Mouse (Mus musculus) splenic B cell, adult 2 months (primary cell): ENCODE measurements around the gene Ces2g.

Experiments
- DNase-seq: peaks from one replicate; pipeline ENCODE4 v3.0.0-alpha.2; 2011; ENCODE audit warnings: low read depth, low spot score
- H3K27me3 ChIP-seq: 2 replicates; pipeline ENCODE4 v1.6.1; 2012; ENCODE audit warnings: mild to moderate bottlenecking, low read length, moderate library complexity, mixed read lengths; ENCODE audit not compliant: control insufficient read depth, poor library complexity, insufficient read depth, severe bottlenecking
- H3K36me3 ChIP-seq: 2 replicates; pipeline ENCODE4 v1.6.1; 2012; ENCODE audit warnings: mild to moderate bottlenecking, low read length, moderate library complexity, mixed read lengths; ENCODE audit not compliant: control insufficient read depth, poor library complexity, insufficient read depth, severe bottlenecking

Ces2g gene

DNA sequence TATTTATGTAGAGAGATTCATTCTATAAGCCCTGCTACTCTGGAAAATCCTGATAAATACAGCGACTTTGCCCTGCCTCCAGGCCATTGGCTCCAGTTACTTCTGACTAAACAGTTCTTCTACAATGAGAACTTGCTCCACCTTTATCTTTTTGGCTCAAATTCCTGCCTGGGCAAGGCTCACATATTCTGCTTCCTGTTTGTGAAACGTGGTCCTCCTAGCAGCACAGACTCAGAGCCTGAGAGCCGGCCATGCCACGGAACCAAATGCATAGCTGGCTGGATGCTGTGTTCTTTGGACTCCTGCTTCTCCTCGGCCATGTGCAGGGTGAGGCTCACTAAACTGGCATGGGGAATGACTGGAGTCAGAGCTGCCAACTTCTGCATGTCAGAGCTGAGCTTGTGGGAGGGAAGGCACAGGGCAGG, at the start of gene Ces2g:
TSS of gene Ces2g (plus strand) at position 182 of the 425 bp plus-strand sequence.
- no peaks in the 10 kb centered on the region for H3K36me3 ChIP-seq
- H3K27me3 ChIP-seq, result no peaks in the 10 kb centered on the region
- no peak for DNase-seq

GRCm38 (mm10) chr8:104925972-104926596, 35.4 kb upstream of the Ces2g start, which contains the start of gene Ces2e:
TSS of gene Ces2e (plus strand) at chr8:104926260.
- no peak for DNase-seq
- H3K27me3 ChIP-seq, result no peaks in the 10 kb centered on the region

GRCm38 (mm10) chr8:104927301-104927700, 34.2 kb upstream of the Ces2g start:
- DNase-seq, result no peak
- Histone ChIP-seq H3K27me3 (no peaks in the 10 kb centered on the region), H3K36me3 (no peaks in the 10 kb centered on the region)

More at GRCm38 (mm10) chr8:104925972-104926596, 35.4 kb upstream of the Ces2g start, which contains the start of gene Ces2e:
- H3K36me3 ChIP-seq, result no peaks in the 10 kb centered on the region

- no peak for DNase-seq
- Histone ChIP-seq H3K27me3 (no peaks in the 10 kb centered on the region), H3K36me3 (no peaks in the 10 kb centered on the region)
These were observed 16.9 kb upstream of the Ces2g start for GRCm38 (mm10) chr8:104944665-104945064.

- no peaks in the 10 kb centered on the region for H3K27me3 ChIP-seq
- no peak for DNase-seq
- H3K36me3 ChIP-seq, result no peaks in the 10 kb centered on the region
These were observed 14.5 kb upstream of the Ces2g start, which contains the start of gene Ces2f for GRCm38 (mm10) chr8:104947056-104947455. TSS of gene Ces2f (plus strand) at chr8:104947356.

DNA sequence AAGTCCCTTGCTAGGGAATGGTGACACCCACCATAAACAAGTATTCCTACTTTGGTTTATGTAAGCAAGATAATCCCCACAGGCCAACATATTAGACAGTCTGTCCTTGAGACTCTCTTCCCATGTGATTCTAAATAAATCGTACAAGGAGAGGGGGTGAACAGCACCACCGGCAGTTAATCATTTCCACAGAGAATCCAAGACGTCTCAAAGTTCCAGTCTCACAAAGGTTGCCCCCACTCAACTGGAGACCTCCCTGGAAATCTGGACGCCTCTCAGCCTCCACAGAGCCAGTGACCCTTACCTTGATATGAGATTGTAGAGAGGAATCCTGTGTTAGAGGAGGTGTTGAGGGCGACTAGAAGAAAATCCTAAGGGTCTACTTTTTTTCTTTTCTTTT, 12.5 kb upstream of the Ces2g start:
- DNase-seq, result no peak
- Histone ChIP-seq H3K36me3 (no peaks in the 10 kb centered on the region), H3K27me3 (no peaks in the 10 kb centered on the region)

- no peak for DNase-seq
- Histone ChIP-seq H3K36me3 (no peaks in the 10 kb centered on the region), H3K27me3 (no peaks in the 10 kb centered on the region)
These were observed 847 bp downstream of the Ces2g start for GRCm38 (mm10) chr8:104962229-104962901.

GRCm38 (mm10) chr8:104963375-104963894, 1.9 kb downstream of the Ces2g start:
- DNase-seq, result no peak
- Histone ChIP-seq H3K36me3 (no peaks in the 10 kb centered on the region), H3K27me3 (no peaks in the 10 kb centered on the region)

DNA sequence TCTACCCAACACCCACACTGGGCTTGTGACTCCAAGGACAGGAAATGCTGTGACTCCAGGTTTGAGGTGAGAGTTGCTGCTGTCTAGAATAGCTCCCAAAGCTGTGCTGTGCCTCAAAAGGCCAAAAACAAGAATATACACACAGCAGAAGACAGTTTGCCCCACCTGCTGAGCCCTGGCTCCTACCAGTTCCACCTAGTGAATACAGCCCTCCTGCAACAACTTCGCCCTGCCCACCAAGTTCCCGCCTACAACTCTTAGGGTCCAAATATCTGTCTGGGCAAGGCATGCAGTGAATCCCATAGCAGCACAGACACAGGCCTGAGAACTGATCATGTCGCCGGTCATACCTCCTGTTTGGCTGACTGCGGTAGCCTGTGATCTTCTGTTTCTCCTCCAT, 22.6 kb downstream of the Ces2g start:
- no peaks in the 10 kb centered on the region for H3K27me3 ChIP-seq
- H3K36me3 ChIP-seq, result no peaks in the 10 kb centered on the region
- DNase-seq, result no peak

GRCm38 (mm10) chr8:104984942-104985341, 23.4 kb downstream of the Ces2g start:
- no peak for DNase-seq
- Histone ChIP-seq H3K36me3 (no peaks in the 10 kb centered on the region), H3K27me3 (no peaks in the 10 kb centered on the region)

DNA sequence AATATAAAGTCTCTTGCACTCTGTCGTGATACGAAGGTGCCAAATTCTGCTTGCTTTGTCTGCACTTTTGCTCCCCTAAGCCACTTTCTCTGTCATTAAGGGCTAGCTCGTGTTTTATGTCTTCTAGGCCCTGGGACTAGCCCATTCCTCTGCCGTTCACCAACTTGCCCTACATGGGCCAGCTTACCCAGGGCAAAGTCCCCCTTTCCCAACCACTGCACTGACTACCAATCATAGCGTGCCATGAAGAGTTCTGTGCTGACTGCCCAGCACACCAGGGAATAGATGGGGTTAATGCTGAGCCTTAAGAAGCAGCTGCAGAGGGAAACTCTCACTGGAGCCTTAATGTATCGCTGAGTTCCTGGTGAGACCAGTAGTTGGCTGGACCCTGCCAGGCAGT, 36.7 kb downstream of the Ces2g start:
- DNase-seq, result no peak
- no peaks in the 10 kb centered on the region for H3K36me3 ChIP-seq
- H3K27me3 ChIP-seq, result no peaks in the 10 kb centered on the region

DNA sequence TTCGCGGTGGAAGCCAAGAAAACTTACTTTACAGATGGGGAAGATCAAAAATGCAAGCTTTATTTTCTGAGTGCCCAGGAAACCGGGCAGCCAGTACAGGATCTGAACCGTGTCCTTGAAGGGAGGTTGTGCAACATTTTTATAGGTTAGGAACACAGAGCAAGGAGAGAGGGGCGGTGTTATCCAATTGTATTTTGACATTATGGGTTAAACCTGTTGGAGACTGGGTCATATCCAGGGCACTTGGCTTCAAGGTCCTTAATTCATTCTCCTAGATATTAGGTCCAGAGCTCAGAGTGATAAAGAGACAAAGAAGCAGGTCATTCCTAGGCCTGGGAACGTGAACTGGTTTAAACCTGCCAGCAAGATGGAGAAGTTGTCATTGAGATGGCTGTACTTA, 37.7 kb downstream of the Ces2g start:
- DNase-seq, result no peak
- Histone ChIP-seq H3K36me3 (no peaks in the 10 kb centered on the region), H3K27me3 (no peaks in the 10 kb centered on the region)

GRCm38 (mm10) chr8:105000586-105000985, 39.1 kb downstream of the Ces2g start, which contains the start of gene Ces2h:
TSS of gene Ces2h (plus strand) at chr8:105000853.
- Histone ChIP-seq H3K36me3 (no peaks in the 10 kb centered on the region), H3K27me3 (no peaks in the 10 kb centered on the region)
- DNase-seq, result no peak

DNA sequence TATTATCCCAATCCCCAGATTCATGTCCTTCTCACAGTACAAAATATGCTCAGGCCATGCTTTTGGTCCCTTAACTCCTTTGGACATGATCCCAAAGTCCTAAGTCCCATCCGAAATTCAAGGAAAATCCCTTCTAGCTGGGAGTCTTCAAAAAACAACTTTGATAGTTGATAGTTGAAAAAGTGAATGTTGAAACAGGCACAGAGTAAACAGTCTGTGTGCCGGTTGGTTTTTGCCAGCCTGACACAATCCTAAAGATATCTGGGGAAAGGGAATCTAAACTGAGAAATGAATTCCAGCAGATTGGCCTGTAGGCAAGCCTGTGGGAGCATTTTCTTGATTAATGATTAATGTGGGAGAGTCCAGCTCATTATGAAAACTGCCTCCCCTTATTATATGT, 48.5 kb downstream of the Ces2g start:
- DNase-seq, result no peak
- no peaks in the 10 kb centered on the region for H3K27me3 ChIP-seq
- no peaks in the 10 kb centered on the region for H3K36me3 ChIP-seq

DNA sequence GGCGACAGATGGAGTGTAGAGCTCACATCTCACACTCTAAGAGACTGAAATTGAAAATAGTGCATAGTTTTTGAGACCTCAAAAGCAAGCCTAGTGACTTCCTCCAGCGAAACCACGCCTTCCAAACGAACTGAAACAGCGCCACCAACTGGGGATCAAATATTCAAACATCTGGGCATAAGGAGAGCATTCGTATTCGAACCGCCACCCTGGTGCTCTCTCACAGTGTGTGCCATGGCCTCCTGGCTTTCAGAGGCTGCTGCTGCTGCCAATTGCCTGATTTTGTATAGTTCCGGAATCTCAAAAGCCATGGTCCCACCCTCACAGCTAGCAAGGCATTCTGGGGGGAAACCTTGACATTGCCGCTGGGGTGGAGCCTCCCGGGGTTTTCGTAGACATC, 49.6 kb downstream of the Ces2g start:
- Histone ChIP-seq H3K27me3 (no peaks in the 10 kb centered on the region), H3K36me3 (no peaks in the 10 kb centered on the region)
- no peak for DNase-seq
